Mouse (Mus musculus): ENCODE data around the gene Tmem170b. TPM values are rescaled to one million over a fixed set of nuclear protein-coding genes. Genes with fewer than 3 reads are reported as not detected.

Gene Tmem170b
- polyA plus RNA-seq, 1 experiment = 1.6 TPM

DNA sequence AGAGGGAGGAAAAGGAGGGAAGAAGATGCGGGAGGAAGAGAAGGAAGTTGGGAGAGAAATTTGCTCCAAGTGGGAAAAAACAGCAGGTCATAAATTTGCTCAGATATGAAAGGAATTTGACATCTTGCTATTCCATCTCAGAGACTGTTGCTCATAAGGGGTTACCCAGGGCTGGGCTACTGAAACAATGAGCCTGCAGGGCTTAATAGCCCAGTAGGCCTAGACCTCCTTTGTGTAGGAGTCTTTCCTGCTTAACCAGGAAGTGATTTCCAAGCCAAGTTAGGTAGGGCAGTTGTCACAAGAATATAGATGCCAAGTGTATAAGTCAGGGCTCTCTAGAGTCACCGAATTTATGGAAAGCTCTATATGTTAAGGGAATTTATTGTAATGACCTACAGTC lies 48.1 kb downstream of the Tmem170b start:
- no peaks in the 10 kb centered on the region for H3K27me3 ChIP-seq (ENCODE audit: control insufficient read depth, insufficient read depth, low read length)
- no peaks in the 10 kb centered on the region for H3K36me3 ChIP-seq (ENCODE audit: control insufficient read depth, insufficient read depth, low read length)
- no peak overlapping the region for H3K27ac ChIP-seq (ENCODE audit: control insufficient read depth, insufficient read depth, low read depth, low read length)
- no peaks in the 10 kb centered on the region for H3K4me1 ChIP-seq (ENCODE audit: control insufficient read depth, insufficient read depth, low read length)
- H3K4me3 ChIP-seq (ENCODE audit: control insufficient read depth, low read depth, low read length) = no peak overlapping the region
- no peak for TF ChIP-seq POLR2A (IDR thresholded peaks at IDR 0.05; ENCODE audit: control insufficient read depth, low read depth, low read length)
- no peak for TF ChIP-seq CTCF (IDR thresholded peaks at IDR 0.05; ENCODE audit: control insufficient read depth, insufficient read depth, insufficient replicate concordance, low read depth, low read length)

DNA sequence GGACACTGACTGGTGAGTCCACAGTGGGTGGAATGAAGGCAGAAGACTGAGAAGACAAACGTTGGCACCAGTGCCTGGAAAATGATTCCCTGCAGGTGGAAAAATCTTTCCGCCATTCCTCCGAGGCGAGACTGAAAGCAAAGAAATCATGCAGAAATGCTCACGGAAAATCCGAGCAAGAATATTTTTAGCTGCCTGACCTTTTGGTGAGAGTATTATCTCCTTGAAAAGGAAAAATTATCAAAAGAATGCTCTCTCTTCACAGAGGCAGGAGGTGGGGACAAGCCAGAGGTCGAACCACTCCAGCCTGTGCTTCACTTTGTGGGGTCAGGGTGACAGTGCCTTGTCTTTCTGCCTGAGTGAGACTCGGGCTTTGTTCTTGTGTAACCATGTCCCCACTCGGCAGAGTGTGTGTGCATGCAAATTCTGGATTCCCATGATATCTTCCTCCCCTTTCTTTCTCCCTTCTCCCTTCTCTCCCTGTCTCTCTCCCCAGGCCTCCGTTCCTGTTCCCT lies 49.9 kb downstream of the Tmem170b start:
- Histone ChIP-seq H3K36me3 (ENCODE audit: control insufficient read depth, insufficient read depth, low read length) (no peaks in the 10 kb centered on the region), H3K4me3 (ENCODE audit: control insufficient read depth, low read depth, low read length) (no peak overlapping the region), H3K4me1 (ENCODE audit: control insufficient read depth, insufficient read depth, low read length) (no peaks in the 10 kb centered on the region), H3K27me3 (ENCODE audit: control insufficient read depth, insufficient read depth, low read length) (no peaks in the 10 kb centered on the region), H3K27ac (ENCODE audit: control insufficient read depth, insufficient read depth, low read depth, low read length) (no peak overlapping the region)
- TF ChIP-seq POLR2A (IDR thresholded peaks at IDR 0.05; ENCODE audit: control insufficient read depth, low read depth, low read length) (no peak), CTCF (IDR thresholded peaks at IDR 0.05; ENCODE audit: control insufficient read depth, insufficient read depth, insufficient replicate concordance, low read depth, low read length) (no peak)

DNA sequence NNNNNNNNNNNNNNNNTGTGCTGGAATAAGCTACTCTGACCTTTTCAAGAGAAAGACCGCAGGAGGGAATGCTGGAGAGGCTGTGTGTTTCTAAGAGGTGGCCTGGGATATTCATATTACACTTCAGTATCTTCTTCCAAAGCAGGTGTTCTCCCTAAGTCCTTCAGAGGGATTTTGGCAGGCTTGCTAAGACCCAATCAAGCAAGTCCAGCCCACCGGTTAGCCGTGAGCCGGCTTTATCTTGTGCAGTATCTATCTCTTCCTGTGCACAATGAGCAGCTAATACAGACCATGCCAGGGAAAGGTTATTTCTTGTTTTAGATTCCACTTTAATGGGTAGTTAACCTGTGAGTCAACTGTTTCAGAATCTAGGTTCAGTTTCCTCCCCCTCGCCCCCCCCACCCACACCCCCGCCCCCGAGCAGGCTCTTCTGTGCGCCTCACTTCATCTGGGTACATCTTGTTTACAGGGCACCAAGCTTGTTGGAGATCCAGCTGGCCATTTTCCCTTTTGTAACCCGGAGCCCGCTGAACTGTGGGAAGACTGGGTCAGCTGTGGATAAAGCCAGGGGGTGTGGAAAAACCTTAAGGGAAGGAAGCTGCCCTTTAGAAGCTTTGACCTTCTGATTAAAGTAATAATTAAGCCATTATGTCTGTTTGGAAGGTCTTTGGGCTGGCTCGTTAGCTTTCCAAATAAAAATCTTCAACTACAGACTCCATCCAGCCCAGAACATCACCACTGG lies 54.5 kb downstream of the Tmem170b start:
- TF ChIP-seq POLR2A (IDR thresholded peaks at IDR 0.05; ENCODE audit: control insufficient read depth, low read depth, low read length) = no peak
- TF ChIP-seq CTCF (IDR thresholded peaks at IDR 0.05; ENCODE audit: control insufficient read depth, insufficient read depth, insufficient replicate concordance, low read depth, low read length) = no peak
- H3K4me1 ChIP-seq (ENCODE audit: control insufficient read depth, insufficient read depth, low read length) = no peaks in the 10 kb centered on the region; the same call in 1 of the 2 replicates
- no peaks in the 10 kb centered on the region for H3K27me3 ChIP-seq (ENCODE audit: control insufficient read depth, insufficient read depth, low read length)
- H3K4me3 ChIP-seq (ENCODE audit: control insufficient read depth, low read depth, low read length) = no peak overlapping the region
- no peaks in the 10 kb centered on the region for H3K36me3 ChIP-seq (ENCODE audit: control insufficient read depth, insufficient read depth, low read length)
- H3K27ac ChIP-seq (ENCODE audit: control insufficient read depth, insufficient read depth, low read depth, low read length) = no peak overlapping the region

DNA sequence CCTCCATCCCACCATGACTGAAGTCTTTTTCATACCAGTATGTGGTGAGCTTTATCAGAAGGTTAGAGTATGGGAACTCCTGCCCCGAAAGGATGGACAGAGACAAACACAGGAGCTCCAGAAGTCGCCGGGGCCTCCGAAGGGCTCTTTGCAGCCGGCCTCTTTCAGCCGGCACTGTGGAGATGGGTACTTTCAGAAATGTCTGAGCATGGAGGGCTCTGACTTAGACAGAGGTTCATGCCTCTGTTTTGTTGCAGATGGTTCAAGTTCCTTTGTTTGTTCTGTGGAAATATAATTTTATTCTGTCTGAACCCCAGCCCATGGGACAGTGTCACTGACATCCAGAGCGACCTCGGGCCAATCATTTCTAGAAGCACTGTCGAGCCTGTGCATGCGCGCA lies 55.4 kb downstream of the Tmem170b start:
- no peaks in the 10 kb centered on the region for H3K36me3 ChIP-seq (ENCODE audit: control insufficient read depth, insufficient read depth, low read length)
- no peak overlapping the region for H3K4me3 ChIP-seq (ENCODE audit: control insufficient read depth, low read depth, low read length)
- no peak for TF ChIP-seq CTCF (IDR thresholded peaks at IDR 0.05; ENCODE audit: control insufficient read depth, insufficient read depth, insufficient replicate concordance, low read depth, low read length)
- no peak for TF ChIP-seq POLR2A (IDR thresholded peaks at IDR 0.05; ENCODE audit: control insufficient read depth, low read depth, low read length)
- no peak overlapping the region for H3K27ac ChIP-seq (ENCODE audit: control insufficient read depth, insufficient read depth, low read depth, low read length)
- no peaks in the 10 kb centered on the region; the same call in 1 of the 2 replicates for H3K4me1 ChIP-seq (ENCODE audit: control insufficient read depth, insufficient read depth, low read length)
- no peaks in the 10 kb centered on the region for H3K27me3 ChIP-seq (ENCODE audit: control insufficient read depth, insufficient read depth, low read length)

DNA sequence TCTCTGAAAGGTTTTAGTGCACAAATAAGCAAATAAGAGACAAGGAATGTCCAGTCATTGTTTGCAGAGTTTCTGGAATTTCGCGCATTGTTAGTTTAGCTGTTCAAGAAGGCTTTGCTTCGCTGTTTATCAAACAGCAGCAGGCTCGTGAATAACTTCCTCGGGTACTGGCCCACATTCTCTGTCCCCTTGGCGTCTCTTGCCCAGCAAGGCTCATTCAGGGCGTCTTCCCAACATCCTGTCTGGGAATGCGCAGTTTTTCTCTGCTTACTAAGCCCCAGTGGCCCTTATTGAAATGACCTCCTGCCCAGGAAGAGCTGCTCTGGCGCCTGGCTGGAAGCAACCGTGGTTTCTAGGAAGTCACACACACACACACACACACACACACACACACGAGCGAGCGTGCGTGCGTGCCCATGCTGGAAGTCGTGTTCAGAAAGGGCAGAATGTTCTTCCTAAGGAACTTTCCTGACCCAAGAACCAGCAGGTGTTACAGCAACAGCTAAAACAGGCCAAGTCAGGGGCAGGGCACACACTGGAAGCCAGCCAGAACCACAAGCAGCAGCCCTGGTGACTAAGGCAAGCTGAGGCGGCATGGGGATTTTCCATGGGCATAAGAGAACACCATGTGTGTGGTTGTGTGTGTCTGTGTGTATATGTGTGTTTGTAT lies 56.8 kb downstream of the Tmem170b start:
- TF ChIP-seq POLR2A (IDR thresholded peaks at IDR 0.05; ENCODE audit: control insufficient read depth, low read depth, low read length) = no peak
- TF ChIP-seq CTCF (IDR thresholded peaks at IDR 0.05; ENCODE audit: control insufficient read depth, insufficient read depth, insufficient replicate concordance, low read depth, low read length) = no peak
- Histone ChIP-seq H3K36me3 (ENCODE audit: control insufficient read depth, insufficient read depth, low read length) (no peaks in the 10 kb centered on the region), H3K27ac (ENCODE audit: control insufficient read depth, insufficient read depth, low read depth, low read length) (no peak overlapping the region), H3K27me3 (ENCODE audit: control insufficient read depth, insufficient read depth, low read length) (no peaks in the 10 kb centered on the region), H3K4me1 (ENCODE audit: control insufficient read depth, insufficient read depth, low read length) (no peaks in the 10 kb centered on the region; the same call in 1 of the 2 replicates), H3K4me3 (ENCODE audit: control insufficient read depth, low read depth, low read length) (no peak overlapping the region)

DNA sequence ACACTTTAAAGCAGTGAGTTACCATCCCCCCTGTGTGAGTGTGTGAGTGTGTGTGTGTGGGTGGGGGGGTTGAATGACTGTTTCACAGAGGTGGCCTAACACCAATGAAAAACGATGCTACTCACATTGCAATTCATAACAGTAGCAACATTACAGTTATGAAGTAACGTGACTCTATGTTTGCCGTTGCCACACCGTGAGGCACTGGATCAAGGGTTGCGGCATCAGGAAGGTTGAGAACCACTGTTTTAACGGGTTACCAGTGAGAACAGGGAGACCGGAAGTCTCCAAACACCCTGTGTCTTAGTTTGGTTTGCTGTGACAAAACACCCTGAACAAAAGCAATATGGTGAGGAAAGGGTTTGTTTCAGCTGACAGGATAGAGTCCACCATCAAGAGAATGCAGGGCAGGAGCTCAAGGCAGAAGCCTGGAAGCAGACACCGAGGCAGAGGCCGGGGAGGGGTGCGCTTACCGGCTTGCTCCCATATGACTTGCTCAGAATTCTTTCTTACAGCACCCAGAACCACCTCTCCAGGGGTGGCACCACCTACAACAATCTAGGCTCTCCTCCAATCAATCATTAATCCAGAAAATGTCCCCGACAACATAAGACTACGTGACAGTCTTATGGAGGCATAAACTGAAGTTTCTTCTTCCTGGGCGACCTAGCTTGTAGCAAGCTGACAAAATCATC lies 57.9 kb downstream of the Tmem170b start:
- H3K27ac ChIP-seq (ENCODE audit: control insufficient read depth, insufficient read depth, low read depth, low read length) = no peak overlapping the region
- no peaks in the 10 kb centered on the region; the same call in 1 of the 2 replicates for H3K4me1 ChIP-seq (ENCODE audit: control insufficient read depth, insufficient read depth, low read length)
- H3K4me3 ChIP-seq (ENCODE audit: control insufficient read depth, low read depth, low read length) = no peak overlapping the region
- no peaks in the 10 kb centered on the region for H3K27me3 ChIP-seq (ENCODE audit: control insufficient read depth, insufficient read depth, low read length)
- TF ChIP-seq CTCF (IDR thresholded peaks at IDR 0.05; ENCODE audit: control insufficient read depth, insufficient read depth, insufficient replicate concordance, low read depth, low read length) = no peak
- no peak for TF ChIP-seq POLR2A (IDR thresholded peaks at IDR 0.05; ENCODE audit: control insufficient read depth, low read depth, low read length)
- H3K36me3 ChIP-seq (ENCODE audit: control insufficient read depth, insufficient read depth, low read length) = no peaks in the 10 kb centered on the region

DNA sequence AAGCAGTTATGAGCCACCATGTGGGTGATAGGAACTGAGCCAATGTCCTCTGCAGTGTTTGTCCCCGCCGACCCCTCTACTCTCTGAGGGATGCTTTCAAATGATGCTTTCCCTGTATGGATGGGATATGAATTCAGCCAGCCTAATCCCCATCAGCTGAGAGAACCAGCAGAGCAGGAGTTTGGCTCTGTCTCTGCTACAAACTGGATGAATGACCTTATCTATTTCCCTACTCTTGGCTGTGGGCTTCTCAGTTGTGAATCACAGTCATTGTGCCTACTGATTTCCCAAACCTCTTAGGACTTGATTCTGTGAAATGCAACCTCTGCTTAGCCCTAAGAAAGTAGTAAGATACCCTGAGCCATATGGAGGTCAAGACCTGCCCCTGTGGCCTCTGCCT lies 64.2 kb downstream of the Tmem170b start:
- TF ChIP-seq POLR2A (IDR thresholded peaks at IDR 0.05; ENCODE audit: control insufficient read depth, low read depth, low read length) = no peak
- TF ChIP-seq CTCF (IDR thresholded peaks at IDR 0.05; ENCODE audit: control insufficient read depth, insufficient read depth, insufficient replicate concordance, low read depth, low read length) = no peak
- H3K4me3 ChIP-seq (ENCODE audit: control insufficient read depth, low read depth, low read length) = no peak overlapping the region
- no peak overlapping the region for H3K27ac ChIP-seq (ENCODE audit: control insufficient read depth, insufficient read depth, low read depth, low read length)
- H3K36me3 ChIP-seq (ENCODE audit: control insufficient read depth, insufficient read depth, low read length) = no peaks in the 10 kb centered on the region
- no peaks in the 10 kb centered on the region for H3K27me3 ChIP-seq (ENCODE audit: control insufficient read depth, insufficient read depth, low read length)
- H3K4me1 ChIP-seq (ENCODE audit: control insufficient read depth, insufficient read depth, low read length) = no peaks in the 10 kb centered on the region
